Mouse (Mus musculus) induced T-regulatory cell, adult 2 months (primary cell): ENCODE data around the gene Med12l.
"Not testable (repeated sequence)": the region's sequence is repeated elsewhere in the genome, so short reads cannot be mapped to it uniquely, and the experiment has no call there.

Experiments used
- DNase-seq: peaks from one replicate; pipeline ENCODE4 v3.0.0-alpha.2; 2012; ENCODE audit warnings: low read depth

The Med12l gene

GRCm38 (mm10) chr3:59101218-59101986 lies 95.8 kb downstream of the Med12l start, which contains the start of gene Gpr171:
Gene Gpr171, minus strand, starts transcription at chr3:59101821.
- DNase-seq: peak; percentile 89

- DNase-seq: peak; percentile 62
Measured at GRCm38 (mm10) chr3:59102146-59102545, 96.5 kb downstream of the Med12l start.

- no peak for DNase-seq
Measured at GRCm38 (mm10) chr3:59104462-59104861, 98.8 kb downstream of the Med12l start.

- DNase-seq: no peak
Measured at GRCm38 (mm10) chr3:59107439-59107838, 101.8 kb downstream of the Med12l start.

- DNase-seq: not testable (repeated sequence)
Measured at GRCm38 (mm10) chr3:59109834-59110233, 104.2 kb downstream of the Med12l start.

GRCm38 (mm10) chr3:59111944-59112343 lies 106.3 kb downstream of the Med12l start:
- DNase-seq: no peak

GRCm38 (mm10) chr3:59113291-59113690 lies 107.7 kb downstream of the Med12l start:
- DNase-seq: not testable (repeated sequence)

- no peak for DNase-seq
Measured at GRCm38 (mm10) chr3:59113973-59114517, 108.4 kb downstream of the Med12l start.

- DNase-seq: no peak
Measured at GRCm38 (mm10) chr3:59121067-59121730, 115.6 kb downstream of the Med12l start.

GRCm38 (mm10) chr3:59121780-59122449 lies 116.3 kb downstream of the Med12l start:
- DNase-seq: no peak

- DNase-seq: no peak
Measured at GRCm38 (mm10) chr3:59125022-59125421, 119.4 kb downstream of the Med12l start.

- no peak for DNase-seq
Measured at GRCm38 (mm10) chr3:59125783-59126555, 120.3 kb downstream of the Med12l start.

GRCm38 (mm10) chr3:59128681-59129080 lies 123.1 kb downstream of the Med12l start:
- no peak for DNase-seq

GRCm38 (mm10) chr3:59129547-59129946 lies 123.9 kb downstream of the Med12l start:
- DNase-seq: peak; percentile 47

- DNase-seq: peak; percentile 66
Measured at GRCm38 (mm10) chr3:59130431-59130830, 124.8 kb downstream of the Med12l start.

- DNase-seq: no peak
Measured at GRCm38 (mm10) chr3:59131081-59131480, 125.5 kb downstream of the Med12l start.

- peak; percentile 72 for DNase-seq
Measured at GRCm38 (mm10) chr3:59131966-59132365, 126.3 kb downstream of the Med12l start.

GRCm38 (mm10) chr3:59133189-59133588 lies 127.6 kb downstream of the Med12l start:
- DNase-seq: peak; percentile 36

GRCm38 (mm10) chr3:59135911-59136653 lies 130.5 kb downstream of the Med12l start:
- no peak for DNase-seq

GRCm38 (mm10) chr3:59138946-59139468 lies 133.4 kb downstream of the Med12l start:
- no peak for DNase-seq

GRCm38 (mm10) chr3:59139651-59140051 lies 134.0 kb downstream of the Med12l start:
- DNase-seq: no peak
